Mouse (Mus musculus) stomach, postnatal 0 days (tissue): ENCODE results near the gene Apobec1.

Experiments
- CTCF ChIP-seq: IDR thresholded peaks from 2 replicates; pipeline ENCODE4 v1.5.1; 2016; ENCODE audit warnings: antibody characterized with exemption, low read depth, mild to moderate bottlenecking, moderate library complexity
- EP300 ChIP-seq: optimal IDR thresholded peaks from 2 replicates; pipeline ENCODE3; 2016; ENCODE audit warnings: antibody characterized with exemption

DNA sequence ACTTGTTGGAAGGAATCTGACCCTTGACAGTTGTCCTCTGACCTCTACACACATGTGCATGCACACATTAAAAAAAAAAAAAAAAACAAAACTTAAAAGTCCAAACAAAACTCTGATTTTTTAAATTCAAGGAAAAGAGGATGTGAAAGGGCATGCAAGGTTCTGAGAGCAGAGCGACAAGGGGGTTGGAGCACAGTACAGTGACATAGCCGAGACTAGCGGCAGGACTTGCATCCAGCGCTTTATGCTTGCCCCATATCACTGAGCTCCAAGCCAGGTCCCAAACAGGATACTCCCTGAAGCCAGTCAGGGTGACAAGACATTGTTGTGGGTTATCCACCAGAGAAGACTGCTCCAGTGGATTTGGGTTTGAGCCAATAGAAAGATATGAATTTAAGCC lies 4.2 kb downstream of the Apobec1 start:
- TF ChIP-seq CTCF: no peak
- no peak for TF ChIP-seq EP300
